In the genomic region with DNA sequence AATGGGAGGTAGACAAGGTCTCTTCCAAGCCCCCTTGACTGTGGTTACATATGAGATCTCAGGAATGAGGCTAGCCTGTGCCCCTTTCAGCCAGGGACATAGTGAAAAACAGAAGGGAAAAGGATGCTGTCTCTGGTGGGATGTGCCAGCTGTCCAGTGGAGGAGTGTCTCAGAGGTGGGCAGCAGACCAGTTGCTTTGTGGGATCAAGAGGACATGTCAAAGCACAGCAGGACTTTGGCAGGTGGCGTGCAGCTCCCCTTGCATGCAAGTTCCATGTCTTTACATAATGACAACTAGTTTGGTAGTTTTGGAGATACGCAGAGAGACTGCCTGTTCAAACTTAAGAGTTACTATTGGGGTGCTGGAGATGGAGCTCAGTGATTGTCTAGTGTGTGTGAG, we compare ENCODE assay signal across 25 mouse cellular contexts.
"Had no signal": no experiment of that assay in that cellular context is flagged by ENCODE, and none has a peak within 500 bp of the region (broad histone marks: within the 10 kb centered on the region; RNA-seq: fewer than 3 reads in every experiment).

No protein-coding gene starts in this region.

- H3K4me2 ChIP-seq: embryonic facial prominence, embryonic 12.5 days; embryonic facial prominence, embryonic 13.5 days; embryonic facial prominence, embryonic 15.5 days; forebrain, embryonic 12.5 days; forebrain, embryonic 13.5 days; forebrain, embryonic 15.5 days had no signal

- H3K4me3 ChIP-seq: embryonic facial prominence, embryonic 10.5 days; embryonic facial prominence, embryonic 12.5 days; embryonic facial prominence, embryonic 13.5 days; embryonic facial prominence, embryonic 15.5 days; erythroblast, embryonic 14.5 days; forebrain, embryonic 10.5 days; forebrain, embryonic 12.5 days; forebrain, embryonic 13.5 days; forebrain, embryonic 15.5 days; gastrocnemius, adult 2 months; heart, adult 2 months had no signal

- DNase-seq: cerebellum, adult 8-10 months; cerebellum, adult 9-10 months; cerebellum, adult 9-11 months; cerebellum, postnatal 10 days; cerebellum, postnatal 14 days; cerebellum, postnatal 25 days; cerebellum, postnatal 36 days; embryo, embryonic 11 days; forebrain, postnatal 0 days; gastrocnemius, adult 2 months; gastrocnemius, postnatal 10 days; gastrocnemius, postnatal 14 days; gastrocnemius, postnatal 25 days; gastrocnemius, postnatal 36 days; heart, adult 18-20 months; heart, adult 2 months had no signal

- H3K27me3 ChIP-seq: embryonic facial prominence, embryonic 12.5 days; embryonic facial prominence, embryonic 13.5 days; embryonic facial prominence, embryonic 15.5 days; forebrain, embryonic 12.5 days; forebrain, embryonic 13.5 days; forebrain, embryonic 15.5 days had no signal
